In genomic region chr5:106044878-106045585, GRCm38 (mm10) we compare ENCODE assay signal across 19 mouse cellular contexts.
DNase-seq lines count a peak whose midpoint lies in the region; ATAC-seq and TF ChIP-seq lines count a peak whose summit lies in the region.
"Had no signal": no experiment of that assay in that cellular context is flagged by ENCODE, and none has a peak within 500 bp of the region (broad histone marks: within the 10 kb centered on the region; RNA-seq: fewer than 3 reads in every experiment).

No protein-coding gene starts in this region.

- no peaks in the 10 kb centered on the region for H3K9me3 ChIP-seq in forebrain, postnatal 0 days (ENCODE audit: low read length)
- H3K9me3 ChIP-seq in neural tube, embryonic 15.5 days (replicated peaks) = no peaks in the 10 kb centered on the region
- H3K9me3 ChIP-seq: limb, embryonic 15.5 days had no signal

- DNase-seq in heart, adult 11 months = peak; percentile 75
- DNase-seq in heart, adult 2 months = no peak
- peak; percentile 5 for DNase-seq in right cerebral cortex, adult 18-20 months
- DNase-seq in right cerebral cortex, postnatal 25 days = no peak
- DNase-seq in cerebellum, postnatal 10 days = peak; percentile 60 to 63
- peak; percentile 18 for DNase-seq in forebrain, postnatal 0 days
- DNase-seq: adrenal gland, postnatal 36 days; embryo, embryonic 11 days; heart, postnatal 10 days; kidney, adult 11 months; lung, postnatal 10 days; midbrain, embryonic 14.5 days; thymus, postnatal 14 days had no signal

- TF ChIP-seq POLR2A in heart, adult 2 months (IDR thresholded peaks at IDR 0.05; ENCODE audit: insufficient read depth, low read depth, low read length) = no peak

- 80% methylated on average over 12 of the region's 12 CpGs for WGBS in heart, adult 2 months
- WGBS in forebrain, postnatal 0 days = 22% methylated on average over 12 of the region's 12 CpGs
- 56% methylated on average over 12 of the region's 12 CpGs for WGBS in neural tube, embryonic 15.5 days

- no peak for TF ChIP-seq EP300 in heart, adult 2 months (IDR thresholded peaks at IDR 0.05; ENCODE audit: insufficient read depth, low read depth, low read length)

- TF ChIP-seq CTCF in heart, adult 2 months (IDR thresholded peaks at IDR 0.05) = no peak
- no peak for TF ChIP-seq CTCF in forebrain, postnatal 0 days (IDR thresholded peaks at IDR 0.05; ENCODE audit: low read depth)

- H3K79me2 ChIP-seq in heart, adult 2 months (replicated peaks; ENCODE audit: control insufficient read depth, insufficient read depth, low read length) = no peaks in the 10 kb centered on the region

- H3K27ac ChIP-seq in heart, adult 2 months = no peak overlapping the region
- H3K27ac ChIP-seq in forebrain, postnatal 0 days (ENCODE audit: low read depth, low read length) = no peak overlapping the region
- H3K27ac ChIP-seq in neural tube, embryonic 15.5 days (replicated peaks) = no peak overlapping the region
- H3K27ac ChIP-seq: kidney, postnatal 0 days; limb, embryonic 15.5 days had no signal

- H3K36me3 ChIP-seq in heart, adult 2 months (ENCODE audit: control insufficient read depth, insufficient read depth, low read length) = no peaks in the 10 kb centered on the region
- no peaks in the 10 kb centered on the region for H3K36me3 ChIP-seq in forebrain, postnatal 0 days (ENCODE audit: insufficient read depth)
- H3K36me3 ChIP-seq in neural tube, embryonic 15.5 days = no peaks in the 10 kb centered on the region
- H3K36me3 ChIP-seq: limb, embryonic 15.5 days had no signal

- no peak overlapping the region for H3K9ac ChIP-seq in heart, adult 2 months (ENCODE audit: low read depth, low read length)
- H3K9ac ChIP-seq in forebrain, postnatal 0 days = no peak overlapping the region
- H3K9ac ChIP-seq in neural tube, embryonic 15.5 days (replicated peaks) = no peak overlapping the region
- H3K9ac ChIP-seq: limb, embryonic 15.5 days had no signal

- intact Hi-C loops in heart, adult 2 months (cut with DNase I) = no loop called here

- H3K4me1 ChIP-seq in heart, adult 2 months (ENCODE audit: control insufficient read depth, insufficient read depth, low read length) = no peaks in the 10 kb centered on the region
- no peaks in the 10 kb centered on the region for H3K4me1 ChIP-seq in forebrain, postnatal 0 days (ENCODE audit: insufficient read depth)
- H3K4me1 ChIP-seq in neural tube, embryonic 15.5 days = no peaks in the 10 kb centered on the region
- H3K4me1 ChIP-seq: limb, embryonic 15.5 days had no signal

- no peak for ATAC-seq in forebrain, postnatal 0 days
- ATAC-seq in neural tube, embryonic 15.5 days (ENCODE audit: low FRiP score) = no peak
- no peak for ATAC-seq in CD4-positive, CD25-positive, alpha-beta regulatory T cell, adult 4 months

- H3K4me2 ChIP-seq in forebrain, postnatal 0 days (ENCODE audit: low read depth) = no peak overlapping the region
- no peak overlapping the region for H3K4me2 ChIP-seq in neural tube, embryonic 15.5 days
- H3K4me2 ChIP-seq: heart, embryonic 11.5 days; limb, embryonic 15.5 days had no signal

- no peaks in the 10 kb centered on the region for H3K27me3 ChIP-seq in heart, adult 2 months (ENCODE audit: control insufficient read depth, insufficient read depth, low read length)
- no peaks in the 10 kb centered on the region for H3K27me3 ChIP-seq in forebrain, postnatal 0 days (ENCODE audit: insufficient read depth, low read length)
- H3K27me3 ChIP-seq in neural tube, embryonic 15.5 days (replicated peaks) = no peaks in the 10 kb centered on the region
- H3K27me3 ChIP-seq: limb, embryonic 15.5 days had no signal

- no peak overlapping the region for H3K4me3 ChIP-seq in heart, adult 2 months
- H3K4me3 ChIP-seq in forebrain, postnatal 0 days (ENCODE audit: low read depth, low read length) = no peak overlapping the region
- no peak overlapping the region for H3K4me3 ChIP-seq in neural tube, embryonic 15.5 days (replicated peaks)
- H3K4me3 ChIP-seq: limb, embryonic 15.5 days; myocyte had no signal

Comparison
In these comparisons a context has a peak if more than half of its experiments do, and no peak if none do; other contexts are left out.
1. DNase-seq: peak in heart, adult 11 months (single experiment), right cerebral cortex, adult 18-20 months (single experiment), cerebellum, postnatal 10 days (2 of 2) and forebrain, postnatal 0 days (single experiment); none in heart, adult 2 months (0 of 2) and right cerebral cortex, postnatal 25 days (single experiment).